Mouse (Mus musculus) urinary bladder, postnatal 4 days (tissue): ENCODE measurements around the gene Apol6.

Source experiments
- DNase-seq, 2 experiments: peaks; one replicate each; pipeline ENCODE4 v3.0.0; 2021 to 2022; ENCODE audit warnings: low spot score in 2 of 2

Apol6 gene

DNA sequence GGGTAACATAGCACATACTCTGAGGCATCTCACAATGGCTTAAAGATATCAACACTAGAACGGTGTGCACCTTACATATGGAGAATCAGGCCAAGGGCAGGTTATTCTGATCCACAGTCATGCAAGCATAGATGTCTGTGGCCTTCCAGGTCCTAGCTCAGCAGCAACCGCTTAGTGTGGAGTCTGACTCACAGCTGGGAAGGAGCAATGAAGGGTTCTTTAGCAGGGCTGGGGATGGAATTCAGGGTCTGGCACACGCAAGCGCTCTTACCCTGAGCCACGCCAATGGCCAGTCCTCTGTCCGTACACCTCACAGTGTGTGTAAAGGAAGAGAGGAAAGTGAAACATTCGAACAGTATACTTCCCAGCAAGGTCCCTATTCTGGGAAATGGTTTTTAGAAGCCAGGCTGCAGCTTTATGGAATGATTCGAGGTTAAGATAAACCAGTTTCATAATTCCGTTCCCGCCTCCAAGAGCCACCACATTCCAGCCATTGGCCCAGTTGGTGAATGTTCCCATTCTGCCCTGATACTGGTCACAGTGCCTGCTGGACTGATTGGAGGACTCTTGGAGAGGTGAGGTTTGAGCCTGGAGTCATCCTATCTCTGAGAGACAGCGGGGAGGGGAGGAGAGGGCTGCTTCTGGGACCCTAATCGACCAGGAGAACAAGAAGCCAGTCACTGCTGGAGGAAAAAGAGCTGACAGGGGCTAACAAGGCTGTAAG is at the start of gene Apol6:
Apol6 (plus strand) TSS at position 133 of the 724 bp plus-strand sequence.
- no peak for DNase-seq

DNA sequence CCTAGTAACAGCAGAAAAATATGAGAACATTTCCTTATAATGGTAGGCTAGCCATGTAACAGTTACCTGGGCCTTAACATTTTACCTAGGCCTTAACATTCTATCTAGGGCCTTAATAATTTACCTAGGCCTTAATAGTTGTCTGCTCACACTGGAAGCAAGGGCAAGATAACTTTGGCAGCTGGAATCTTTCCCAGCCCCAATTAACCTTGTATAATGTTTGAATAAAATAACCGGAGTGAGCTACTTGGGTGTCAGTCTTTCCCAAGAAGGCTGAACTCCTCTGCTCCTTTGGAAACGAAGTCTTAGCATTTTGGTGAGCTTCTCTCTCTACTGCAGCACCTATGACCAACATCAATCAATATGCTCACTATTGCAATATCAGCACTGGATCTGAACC is 46.5 kb upstream of the Apol6 start:
- no peak for DNase-seq

DNA sequence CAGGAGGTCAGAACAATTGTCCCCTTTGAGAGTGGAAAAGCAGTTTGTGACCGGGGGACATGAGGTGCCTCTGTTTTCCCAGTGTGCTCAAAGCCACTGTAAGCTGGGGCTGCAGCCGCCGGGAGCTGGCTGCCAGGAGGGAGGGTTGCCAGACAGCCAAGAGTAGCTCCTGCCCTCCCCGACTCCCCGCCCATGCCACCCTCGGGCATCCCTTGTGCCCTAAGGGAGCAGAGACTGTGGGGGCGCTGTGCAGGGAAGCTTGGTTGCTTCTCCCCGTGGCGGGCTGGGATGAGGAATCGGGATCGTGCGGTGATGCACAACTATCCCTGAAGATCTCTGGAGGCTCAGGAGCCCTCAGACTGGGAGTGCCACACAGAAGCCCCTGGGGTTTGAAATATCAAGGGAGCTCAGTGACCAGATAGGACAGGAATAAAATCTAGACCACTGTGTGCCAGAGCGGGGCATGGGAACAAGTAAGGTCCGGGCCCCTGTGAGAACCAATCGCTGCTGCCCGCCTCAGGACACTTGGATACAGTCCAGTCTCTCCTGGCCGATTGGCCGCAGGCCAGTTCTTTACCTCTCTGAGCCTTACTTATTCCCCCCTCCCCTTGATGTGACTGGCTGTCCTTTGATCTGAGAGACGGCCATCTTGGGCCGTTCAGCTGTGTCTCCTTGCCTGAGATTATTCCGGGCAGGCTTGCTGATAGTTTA is 45.5 kb upstream of the Apol6 start:
- DNase-seq: no peak

DNA sequence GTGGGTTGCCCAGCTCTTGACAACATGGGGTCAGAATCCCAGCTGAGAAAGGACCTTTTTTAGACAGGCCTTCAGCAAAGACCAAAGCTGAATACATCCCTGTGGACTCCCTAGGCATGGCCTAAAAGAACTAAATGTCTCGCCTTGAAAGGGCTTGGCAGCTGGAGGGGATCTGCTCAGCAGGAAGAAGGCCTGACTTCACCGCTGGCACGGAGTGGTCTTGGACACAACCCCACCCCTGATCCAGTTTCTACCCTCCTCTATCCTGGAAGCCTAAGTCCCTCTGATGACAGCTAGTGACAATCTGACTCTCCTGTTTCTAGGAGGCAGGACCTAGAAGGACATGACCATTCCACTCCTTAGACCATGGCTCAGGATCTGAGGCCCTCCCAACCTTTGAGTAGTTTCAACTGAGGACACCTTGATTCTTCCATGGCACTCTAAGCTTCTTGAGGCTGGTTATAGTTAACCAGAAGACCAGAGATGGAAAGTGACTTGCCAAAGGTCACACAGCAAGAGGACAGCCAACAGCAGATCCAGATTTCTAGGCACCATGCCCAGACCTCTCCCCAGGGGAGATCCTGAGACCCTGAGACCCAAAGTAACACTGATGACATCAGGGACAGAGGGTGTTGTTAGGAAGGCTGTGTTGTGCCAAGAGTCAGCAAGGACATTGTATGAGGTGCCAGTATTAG is 41.2 kb upstream of the Apol6 start:
- no peak for DNase-seq

DNA sequence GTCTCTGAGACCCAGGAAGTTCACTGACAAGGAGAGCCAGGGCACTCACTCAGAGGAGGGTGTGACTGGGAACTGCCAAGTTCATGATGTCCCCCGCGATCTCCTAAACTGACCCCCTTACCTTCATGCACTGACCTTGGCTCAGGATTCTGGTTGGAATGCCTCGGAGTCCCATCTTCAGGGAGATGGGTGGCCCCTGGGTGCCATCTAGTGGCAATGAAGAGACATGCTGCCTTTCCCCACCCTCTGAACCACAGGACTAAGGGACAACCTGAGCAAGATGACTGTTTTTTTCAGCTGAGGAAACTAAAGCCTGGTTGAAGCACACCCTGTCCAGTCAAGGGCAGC is 40.7 kb upstream of the Apol6 start:
- DNase-seq: no peak

DNA sequence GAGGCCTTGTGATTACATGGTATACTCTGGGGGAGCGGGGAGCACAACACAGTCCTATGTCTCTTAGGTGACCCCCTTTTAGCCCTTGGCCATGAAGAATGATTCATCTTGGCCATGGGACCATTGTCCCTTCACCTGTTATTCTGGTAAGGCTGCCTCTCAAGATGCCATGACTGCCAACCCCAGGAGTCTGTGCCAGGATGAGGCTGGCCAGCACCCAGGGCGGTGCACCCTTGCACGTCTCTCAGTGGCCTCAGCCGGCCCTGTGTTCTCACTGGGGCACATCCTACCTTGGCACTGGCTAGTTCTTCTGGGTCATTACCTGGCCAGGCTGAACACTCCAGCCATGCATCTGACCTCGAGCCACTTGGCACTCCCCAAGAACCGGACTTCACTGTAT is 35.7 kb upstream of the Apol6 start:
- no peak for DNase-seq

DNA sequence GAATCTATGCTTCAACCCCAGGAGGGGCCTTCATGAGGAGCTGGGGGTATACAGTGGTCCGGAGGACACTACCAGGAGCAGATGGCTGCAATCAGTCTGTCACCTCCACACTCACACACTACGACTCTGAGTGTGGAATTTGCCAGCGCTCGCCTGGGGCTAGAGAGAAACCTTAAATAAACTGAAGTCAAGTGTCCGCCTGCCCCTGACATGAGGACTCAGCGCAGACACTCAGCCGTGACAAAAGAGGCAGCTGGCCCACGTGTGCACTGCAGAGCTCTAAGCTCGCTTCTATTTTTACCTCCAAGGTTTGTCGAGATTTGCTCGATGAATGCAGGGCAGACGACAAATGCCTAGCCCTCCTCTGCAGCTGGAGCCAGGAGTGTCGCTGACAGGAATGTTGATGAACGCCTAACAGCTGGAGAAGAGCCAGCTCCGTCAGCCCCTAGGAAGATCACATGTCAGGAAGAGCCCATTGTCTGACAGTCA is 30.7 kb upstream of the Apol6 start:
- DNase-seq: no peak

DNA sequence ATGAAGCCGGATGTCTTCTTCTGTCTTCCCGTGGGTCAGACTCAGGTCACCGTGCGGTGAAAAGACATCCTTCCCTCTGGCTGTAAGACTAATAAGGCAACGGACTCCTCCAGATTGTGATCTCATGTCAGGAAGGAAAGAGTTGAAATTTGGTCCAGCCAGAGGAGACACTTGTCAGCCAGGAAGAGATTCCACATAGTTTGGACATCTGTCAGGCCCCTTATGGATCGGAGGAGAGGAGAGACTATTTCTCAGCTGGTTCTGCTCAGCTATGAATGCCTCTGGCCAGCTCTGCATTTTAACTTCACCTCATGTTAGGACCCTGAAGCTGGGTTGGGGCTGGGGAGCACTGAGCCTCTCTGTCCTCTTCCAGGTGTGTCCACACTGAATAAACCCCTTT is 30.1 kb upstream of the Apol6 start:
- DNase-seq: no peak

DNA sequence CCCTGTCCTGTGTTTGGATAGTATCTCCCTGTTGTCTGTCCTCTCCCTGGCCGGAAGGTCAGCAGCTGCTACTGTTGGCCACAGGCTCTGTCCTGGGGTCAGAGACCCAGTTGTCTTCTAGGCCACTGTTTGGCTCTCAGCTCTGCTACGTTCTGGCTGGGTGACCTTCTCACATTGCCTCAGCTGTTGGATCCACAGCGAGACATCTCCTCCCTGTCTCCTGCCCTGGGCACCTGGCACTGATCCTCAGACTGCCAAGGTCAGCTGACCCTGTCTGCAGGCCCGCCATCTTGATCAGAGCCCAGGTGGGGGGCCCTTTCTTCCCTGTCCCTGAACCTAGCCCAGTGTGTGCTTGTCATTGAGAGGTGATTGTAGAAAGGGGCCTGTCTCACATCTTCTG is 29.5 kb upstream of the Apol6 start:
- DNase-seq: no peak

DNA sequence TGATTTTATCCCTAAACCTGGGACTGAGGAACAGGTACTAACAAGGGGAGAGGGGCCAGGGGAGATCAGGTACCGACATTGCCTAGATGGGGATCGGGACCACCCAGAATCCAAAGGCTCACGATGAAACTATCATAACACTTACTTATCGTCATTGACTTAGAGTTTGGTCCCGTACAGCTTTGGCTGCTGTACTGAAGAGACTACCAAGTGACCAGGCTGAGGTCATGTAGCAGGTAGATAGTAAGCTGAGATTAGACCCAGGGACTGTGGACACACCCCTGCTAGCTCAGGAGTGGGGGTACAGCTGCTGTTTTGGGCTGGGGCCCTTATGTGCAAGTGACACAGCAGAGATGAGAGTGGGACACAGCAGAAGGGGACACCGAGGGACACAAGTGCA is 28.0 kb upstream of the Apol6 start:
- no peak for DNase-seq

DNA sequence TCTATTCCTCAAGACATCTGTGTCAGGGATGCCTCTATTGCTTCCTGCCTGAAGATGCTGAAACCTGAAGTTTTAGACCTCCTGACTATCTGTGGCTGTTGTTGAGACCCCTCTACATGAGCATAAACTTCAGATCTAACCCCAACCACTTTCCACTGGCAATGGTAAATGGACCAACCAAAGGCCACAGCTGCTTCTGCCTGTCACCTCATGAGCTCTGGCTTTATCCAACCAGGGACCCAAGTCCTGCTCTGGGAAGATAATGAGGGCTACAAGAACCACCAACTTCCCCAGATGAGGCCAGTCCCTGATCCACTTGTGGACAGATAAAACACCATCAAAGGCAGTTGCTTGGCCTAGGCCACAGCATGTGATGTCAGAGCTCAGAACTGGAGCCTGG is 26.6 kb upstream of the Apol6 start:
- no peak for DNase-seq

DNA sequence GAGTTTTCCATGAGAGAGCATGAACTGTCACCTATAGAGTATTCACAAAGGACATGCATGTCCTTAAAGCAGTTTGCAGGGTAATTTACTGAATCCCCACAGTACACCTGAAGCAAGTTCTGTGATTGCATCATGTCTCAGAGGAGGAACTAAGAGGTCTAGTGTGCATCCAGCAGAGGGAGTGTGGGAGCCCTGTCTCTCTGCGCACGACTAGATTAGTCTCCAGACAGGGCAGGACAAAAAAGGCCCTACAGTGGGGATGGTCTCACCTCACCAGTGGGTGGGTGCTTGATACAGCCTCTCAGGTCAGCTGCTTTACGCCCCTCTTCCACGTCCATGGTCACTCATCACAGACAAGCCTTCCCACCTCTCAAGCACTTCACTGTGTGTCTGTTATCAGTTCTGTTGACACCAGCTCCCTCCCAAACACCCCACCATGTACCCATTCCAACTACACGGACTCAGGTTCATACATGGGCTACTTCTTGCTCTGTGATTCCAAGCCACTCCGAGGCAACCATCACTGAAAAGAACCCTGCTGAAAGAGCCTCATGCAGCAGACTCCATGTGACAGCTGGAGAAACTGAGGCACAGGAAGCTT is 25.7 kb upstream of the Apol6 start:
- no peak for DNase-seq

DNA sequence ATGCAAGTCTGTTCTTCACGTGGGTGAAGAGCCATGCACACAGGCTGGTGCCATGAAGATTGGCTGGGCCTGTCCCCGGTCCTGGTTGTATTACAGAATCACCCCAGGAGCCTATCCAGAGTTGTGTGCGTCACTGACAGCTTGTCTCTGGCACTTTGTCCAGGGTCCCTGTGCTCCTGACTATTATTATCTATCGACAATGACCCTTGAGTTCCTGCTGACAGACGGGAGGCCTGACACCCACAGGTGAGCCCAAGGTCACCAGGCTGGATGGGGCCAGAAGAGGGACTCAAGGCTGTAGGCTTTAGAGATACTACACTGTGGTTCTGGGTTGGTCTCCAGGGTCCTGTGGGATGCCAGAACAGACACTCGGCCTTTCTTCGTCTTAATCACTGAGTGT is 25.0 kb upstream of the Apol6 start:
- no peak for DNase-seq

DNA sequence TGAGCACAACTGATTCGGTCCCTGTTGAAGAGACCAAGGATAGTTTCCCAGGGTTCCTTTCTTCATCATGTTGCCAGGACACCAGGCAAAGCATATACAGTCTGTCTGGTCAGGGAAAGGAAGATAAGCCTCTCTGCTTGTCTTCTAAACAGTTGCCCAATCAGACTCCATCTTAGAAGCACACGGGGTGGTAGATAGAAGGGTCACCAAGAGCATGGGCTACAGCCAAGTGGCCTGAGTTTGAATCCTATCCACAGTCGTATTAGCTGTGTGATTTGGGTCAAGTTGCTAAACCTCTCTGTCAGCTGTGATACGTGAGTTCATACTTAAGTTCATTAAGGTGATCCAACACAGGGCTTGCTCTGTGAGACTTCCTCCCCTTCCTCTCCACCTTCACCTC is 24.4 kb upstream of the Apol6 start:
- no peak for DNase-seq

DNA sequence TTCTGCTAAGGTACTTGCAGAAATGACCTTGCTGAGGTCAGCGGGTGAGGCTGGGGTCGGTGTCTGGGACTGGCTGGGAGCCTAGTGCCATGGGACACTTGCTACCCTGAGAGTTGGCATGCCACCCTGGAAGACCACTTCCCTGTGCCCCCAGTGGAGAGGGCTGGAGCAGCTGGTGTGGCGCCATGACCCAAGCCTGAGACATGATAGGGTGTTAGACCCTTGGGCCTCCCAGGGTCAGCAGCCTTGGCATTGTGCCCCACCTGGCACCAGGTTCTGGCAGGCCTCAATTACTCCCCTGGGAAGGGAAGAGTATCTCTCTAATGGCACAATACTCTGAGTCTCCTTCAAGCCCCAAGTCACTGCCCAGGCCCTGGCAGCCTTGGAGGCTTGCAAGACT is 23.5 kb upstream of the Apol6 start:
- DNase-seq: no peak

DNA sequence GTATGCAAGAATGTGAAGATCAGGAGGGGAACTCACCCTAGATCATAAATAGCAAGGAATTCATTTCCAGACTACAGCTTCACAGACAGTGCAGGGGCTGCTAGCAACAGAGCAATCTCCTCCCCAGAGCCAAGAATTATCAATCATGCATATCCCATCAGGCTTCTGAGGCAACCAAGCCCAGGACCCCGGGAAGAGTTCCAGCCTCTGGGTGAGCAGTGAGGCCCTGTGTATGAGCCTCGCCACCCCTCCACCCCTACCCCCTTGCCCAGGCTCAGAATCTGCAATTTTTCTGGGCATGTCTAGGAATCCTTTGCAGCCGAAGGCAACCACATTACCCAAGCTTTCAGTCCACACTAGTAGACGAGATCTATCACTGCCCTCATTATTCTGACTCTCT is 22.7 kb upstream of the Apol6 start:
- DNase-seq: no peak

DNA sequence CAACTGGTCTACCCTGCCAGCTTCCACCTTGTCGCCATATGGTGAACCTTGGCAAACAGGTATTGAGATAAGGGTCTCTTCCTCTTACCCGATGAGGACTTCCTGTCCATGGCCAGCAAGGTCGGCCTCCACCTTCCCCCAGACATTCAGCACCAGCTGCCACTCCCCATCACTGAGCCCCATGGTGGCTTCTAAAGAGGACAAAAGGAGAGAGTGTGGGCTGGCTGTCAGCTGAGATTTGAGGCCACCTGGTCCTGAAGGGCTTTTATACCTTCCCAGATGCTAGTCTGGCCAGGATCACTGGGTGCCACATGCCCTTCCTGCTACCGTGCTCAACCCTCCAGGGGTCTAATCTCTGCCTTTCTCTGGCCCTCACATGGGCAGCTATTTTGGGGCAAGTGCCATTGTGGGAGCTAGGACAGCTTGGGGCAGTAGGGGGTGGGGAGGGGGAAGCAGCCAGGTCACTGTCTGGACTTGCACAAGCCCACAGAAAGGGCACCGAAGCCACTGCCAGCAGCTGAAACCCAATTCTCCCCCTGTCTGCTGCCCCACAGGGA is 22.1 kb upstream of the Apol6 start:
- no peak for DNase-seq

DNA sequence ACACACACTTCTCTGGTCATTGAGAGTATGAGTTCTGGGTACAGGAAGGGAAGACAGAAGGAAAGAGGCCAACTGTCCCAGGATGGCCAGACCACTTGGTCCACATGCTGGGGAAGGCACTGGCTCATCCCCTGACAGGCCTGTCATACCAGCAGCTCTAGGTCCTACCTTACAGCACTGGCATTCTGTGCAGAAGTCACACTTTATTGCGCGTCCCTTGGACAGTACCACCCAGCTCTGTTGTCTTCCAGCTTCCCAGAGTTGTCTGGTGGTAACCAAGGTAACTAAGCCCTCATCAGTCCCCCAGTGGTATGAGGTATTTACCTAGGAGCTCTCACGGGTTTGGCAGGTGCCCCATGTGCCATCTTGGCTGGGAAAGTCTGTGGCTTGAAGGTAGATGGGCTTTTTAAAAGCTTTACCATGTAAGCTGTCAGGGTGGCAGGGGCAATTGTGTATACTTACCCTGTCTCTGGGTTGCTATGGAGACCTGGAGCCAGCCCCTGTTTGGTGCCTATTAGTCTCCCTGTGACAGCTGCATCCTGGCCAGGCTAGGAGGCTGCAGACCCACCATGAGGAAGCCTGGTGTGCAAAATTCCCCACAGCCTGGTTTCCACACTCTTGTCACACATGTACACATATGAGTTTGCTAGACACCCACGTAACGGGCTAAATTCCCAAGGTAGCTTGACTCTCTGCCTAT is 18.5 kb upstream of the Apol6 start:
- no peak for DNase-seq

DNA sequence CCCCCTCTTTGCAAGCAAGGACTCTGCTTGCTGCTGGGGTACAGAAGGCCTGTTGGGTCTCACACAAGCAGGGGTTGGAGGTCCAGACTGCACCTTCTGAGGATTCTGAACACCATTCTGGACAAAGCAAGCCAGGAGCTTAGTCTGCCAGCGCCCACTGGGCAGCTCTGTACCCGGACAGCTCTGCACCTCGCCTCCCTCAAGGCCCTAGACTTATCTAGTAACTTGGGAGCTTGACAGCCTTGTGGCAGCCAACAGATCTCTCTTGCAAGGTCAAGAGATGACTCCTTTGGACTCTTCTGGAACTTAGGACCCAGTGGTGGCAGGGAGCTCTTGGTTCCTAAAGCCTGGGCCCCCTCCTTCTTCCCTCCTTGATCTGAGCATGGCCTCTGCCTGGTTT is 17.4 kb upstream of the Apol6 start:
- no peak for DNase-seq

DNA sequence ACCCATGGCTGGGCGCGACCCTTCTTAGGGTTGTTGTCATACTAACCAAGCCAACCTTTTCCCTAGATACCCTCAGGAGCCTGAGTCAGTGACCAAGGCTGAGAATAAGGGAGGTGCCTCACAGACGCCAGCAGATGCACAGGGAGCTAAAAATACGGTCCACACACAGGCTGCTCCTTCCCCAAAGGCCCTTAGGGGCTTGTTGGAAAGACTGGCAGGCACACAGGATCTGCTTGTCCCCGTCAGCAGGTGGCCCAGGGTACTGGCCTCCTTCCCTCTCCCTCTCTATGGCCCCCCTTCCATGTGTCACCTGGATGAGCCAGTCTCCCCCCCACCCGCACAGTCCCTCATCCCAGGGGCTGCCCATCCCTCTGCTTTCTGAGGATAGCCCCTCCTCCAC is 16.9 kb upstream of the Apol6 start:
- DNase-seq: no peak

DNA sequence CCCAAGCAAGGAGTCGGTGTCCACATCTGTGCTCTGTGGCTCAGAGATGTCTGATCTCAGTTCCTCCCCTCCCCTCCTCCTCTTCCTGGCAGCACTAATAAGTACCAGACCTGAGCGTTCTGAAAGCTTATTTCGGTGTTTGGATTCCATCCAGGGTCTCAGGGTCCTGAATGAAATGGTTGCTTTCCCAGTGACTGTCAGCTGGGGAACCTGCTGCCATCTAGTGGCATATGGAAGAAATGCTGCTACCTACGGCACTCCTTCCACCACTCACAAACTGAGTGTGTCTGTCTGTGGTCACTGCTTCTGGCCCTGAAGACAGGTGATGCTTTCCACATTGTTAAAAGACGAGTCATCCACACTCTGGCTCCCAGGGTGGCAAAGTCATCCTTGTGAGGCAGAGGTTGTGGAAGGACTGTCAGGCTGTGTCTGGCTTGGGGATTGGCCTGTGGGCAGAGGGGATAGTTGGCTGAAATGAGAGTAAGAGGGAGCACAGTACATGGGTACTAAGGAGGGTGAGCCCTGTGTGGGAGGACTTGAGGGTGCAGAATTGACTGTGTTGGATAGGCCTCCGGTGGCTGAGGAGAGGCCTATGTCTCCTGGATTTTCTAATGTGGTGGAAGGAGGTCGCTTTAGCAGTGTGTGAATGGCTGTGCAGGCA is 15.1 kb upstream of the Apol6 start:
- no peak for DNase-seq
